Mouse (Mus musculus) urinary bladder, postnatal 14 days (tissue): Measurements from ENCODE around the gene Xrcc1.

ENCODE experiments used
- DNase-seq: peaks from one replicate; pipeline ENCODE4 v3.0.0; 2021; ENCODE audit warnings: low spot score

The Xrcc1 gene

GRCm38 (mm10) chr7:24529580-24529979 lies 16.5 kb upstream of the Xrcc1 start:
- no peak for DNase-seq

GRCm38 (mm10) chr7:24530062-24530931 lies 15.8 kb upstream of the Xrcc1 start, which contains the start of gene Irgq:
Irgq (plus strand) TSS chr7:24530689.
- peak; percentile 99 for DNase-seq

GRCm38 (mm10) chr7:24531211-24531971 lies 14.7 kb upstream of the Xrcc1 start:
- DNase-seq = peak; percentile 77

- no peak for DNase-seq
Measured at GRCm38 (mm10) chr7:24533031-24533571, 13.0 kb upstream of the Xrcc1 start.

- DNase-seq = no peak
Measured at GRCm38 (mm10) chr7:24533806-24534205, 12.3 kb upstream of the Xrcc1 start.

- no peak for DNase-seq
Measured at GRCm38 (mm10) chr7:24534301-24534700, 11.8 kb upstream of the Xrcc1 start.

- no peak for DNase-seq
Measured at GRCm38 (mm10) chr7:24537081-24537480, 9.0 kb upstream of the Xrcc1 start.

GRCm38 (mm10) chr7:24537591-24537990 lies 8.5 kb upstream of the Xrcc1 start:
- no peak for DNase-seq

- DNase-seq = no peak
Measured at GRCm38 (mm10) chr7:24538154-24538553, 7.9 kb upstream of the Xrcc1 start.

GRCm38 (mm10) chr7:24538701-24539100 lies 7.4 kb upstream of the Xrcc1 start:
- DNase-seq = no peak

GRCm38 (mm10) chr7:24539686-24540085 lies 6.4 kb upstream of the Xrcc1 start:
- no peak for DNase-seq

- no peak for DNase-seq
Measured at GRCm38 (mm10) chr7:24544506-24544905, 1.6 kb upstream of the Xrcc1 start.

- peak; percentile 99 for DNase-seq
Measured at GRCm38 (mm10) chr7:24546634-24547389, 723 bp downstream of the Xrcc1 start.

GRCm38 (mm10) chr7:24547534-24548036 lies 1.5 kb downstream of the Xrcc1 start:
- DNase-seq = no peak

GRCm38 (mm10) chr7:24551985-24552759 lies 6.1 kb downstream of the Xrcc1 start:
- no peak for DNase-seq

- no peak for DNase-seq
Measured at GRCm38 (mm10) chr7:24555786-24556185, 9.7 kb downstream of the Xrcc1 start.

- DNase-seq = no peak
Measured at GRCm38 (mm10) chr7:24561450-24561849, 15.4 kb downstream of the Xrcc1 start.

- DNase-seq = no peak
Measured at GRCm38 (mm10) chr7:24563191-24563836, 17.2 kb downstream of the Xrcc1 start.

GRCm38 (mm10) chr7:24563837-24564206 lies 17.7 kb downstream of the Xrcc1 start:
- DNase-seq = no peak

- DNase-seq = peak; percentile 73
Measured at GRCm38 (mm10) chr7:24564607-24565265, 18.6 kb downstream of the Xrcc1 start.
